8 mouse cellular contexts compared by ENCODE assay signal in the genomic region with DNA sequence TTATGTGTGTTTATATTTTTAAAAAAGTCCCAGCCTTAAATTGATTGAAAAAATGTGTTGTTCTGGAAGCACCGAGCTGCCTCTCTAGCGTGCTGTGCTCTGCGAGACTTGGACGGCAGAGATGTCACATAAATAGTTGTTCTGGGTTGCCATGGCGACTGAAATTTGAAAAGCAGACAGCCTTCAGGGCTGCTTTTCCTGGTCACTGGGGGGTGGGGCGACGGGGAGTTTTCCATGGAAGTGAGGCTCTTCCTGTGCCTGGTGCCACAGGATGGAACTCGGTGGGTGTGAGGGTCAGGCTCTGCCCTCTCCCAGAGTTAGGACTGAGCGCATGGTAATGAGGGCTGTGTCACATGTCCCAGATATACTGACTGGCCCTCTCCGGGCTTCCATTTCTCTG.
DNase-seq lines count a peak whose midpoint lies in the region; ATAC-seq and TF ChIP-seq lines count a peak whose summit lies in the region.

No protein-coding gene starts in this region.

- 43% methylated on average over 10 of the region's 10 CpGs for WGBS in liver, embryonic 12.5 days (ENCODE audit: insufficient replicate concordance)
- 49% methylated on average over 10 of the region's 10 CpGs for WGBS in small intestine, adult 2 months

- no peak for TF ChIP-seq CTCF in gastrocnemius, adult 2 months (IDR thresholded peaks at IDR 0.05)
- no peak for TF ChIP-seq CTCF in small intestine, adult 2 months (IDR thresholded peaks at IDR 0.05; ENCODE audit: extremely low read depth, insufficient read length, insufficient replicate concordance, low read depth, low read length)

- H3K9ac ChIP-seq in liver, embryonic 12.5 days = no peak overlapping the region

- H3K9me3 ChIP-seq in liver, embryonic 12.5 days (replicated peaks) = no peaks in the 10 kb centered on the region

- DNase-seq in liver = peak; percentile 39
- DNase-seq in gastrocnemius, adult 2 months = peak; percentile 74
- peak; percentile 14 for DNase-seq in hindlimb bud, embryonic 11.5 days (ENCODE audit: extremely low spot score, low read depth, low spot score)
- peak; percentile 52 to 58 for DNase-seq in layer of hippocampus, postnatal 25 days (ENCODE audit: extremely low spot score in 1 of 2, low spot score in 1 of 2)
- peak; percentile 75 to 82 for DNase-seq in lung, postnatal 4 days

- no peak overlapping the region for H3K4me2 ChIP-seq in liver, embryonic 12.5 days

- TF ChIP-seq POLR2A in small intestine, adult 2 months (IDR thresholded peaks at IDR 0.05; ENCODE audit: low read depth, low read length) = no peak

- H3K27ac ChIP-seq in liver, embryonic 12.5 days = no peak overlapping the region
- peak overlapping the region; percentile 44 for H3K27ac ChIP-seq in gastrocnemius, adult 2 months
- peak overlapping the region; percentile 38; the same call in 1 of the 2 replicates for H3K27ac ChIP-seq in small intestine, adult 2 months (ENCODE audit: insufficient read depth, low read depth, low read length)

- H3K36me3 ChIP-seq in liver, embryonic 12.5 days = no peaks in the 10 kb centered on the region
- H3K36me3 ChIP-seq in small intestine, adult 2 months (ENCODE audit: control insufficient read depth, insufficient read depth, low read length) = no peaks in the 10 kb centered on the region

- intact Hi-C loops in gastrocnemius, adult 2 months (cut with DNase I) = no loop called here

- H3K4me1 ChIP-seq in liver, embryonic 12.5 days = no peaks in the 10 kb centered on the region
- peaks cover 2% of the 10 kb centered on the region for H3K4me1 ChIP-seq in small intestine, adult 2 months (ENCODE audit: control insufficient read depth, insufficient read depth, insufficient read length, low read length)

- ATAC-seq in liver, embryonic 12.5 days = no peak
- no peak for ATAC-seq in megakaryocyte-erythroid progenitor cell, adult 5-6 weeks (replicated peaks; ENCODE audit: low FRiP score, low TSS enrichment, poor library complexity, severe bottlenecking)

- H3K27me3 ChIP-seq in liver, embryonic 12.5 days (replicated peaks) = peaks cover 9% of the 10 kb centered on the region; the same call in 1 of the 2 replicates
- H3K27me3 ChIP-seq in small intestine, adult 2 months (ENCODE audit: control insufficient read depth, insufficient read depth, low read length) = no peaks in the 10 kb centered on the region

- no peak overlapping the region for H3K4me3 ChIP-seq in liver, embryonic 12.5 days
- peak overlapping the region; percentile 2; the same call in 1 of the 2 replicates for H3K4me3 ChIP-seq in gastrocnemius, adult 2 months
- H3K4me3 ChIP-seq in small intestine, adult 2 months (ENCODE audit: low read depth, low read length) = no peak overlapping the region

Comparison
In these comparisons a context has a peak if more than half of its experiments do, and no peak if none do; other contexts are left out.
1. DNase-seq: peak in every context shown above with its lines; median percentile 78 in lung, postnatal 4 days; 74 in gastrocnemius, adult 2 months; 55 in layer of hippocampus, postnatal 25 days; 39 in liver; 14 in hindlimb bud, embryonic 11.5 days.